Mouse (Mus musculus): ENCODE results near the gene Ankrd39. TPM values are rescaled to one million over a fixed set of nuclear protein-coding genes. Genes with fewer than 3 reads are reported as not detected.

The Ankrd39 gene
- polyA plus RNA-seq, 1 experiment from 2014 or later: 22.3 TPM

- Histone ChIP-seq H3K27ac (replicated peaks; ENCODE audit: low read depth, low read length) (peak within 1 kb of the TSS; percentile 98), H3K4me1 (ENCODE audit: control insufficient read depth, insufficient read depth, low read length) (peaks cover 28% of the 10 kb centered on the region), H3K27me3 (ENCODE audit: control insufficient read depth, insufficient read depth, low read length) (no peaks in the 10 kb centered on the region), H3K4me2 (ENCODE audit: low read length) (peak within 1 kb of the TSS; percentile 100), H3K4me3 (replicated peaks; ENCODE audit: low read depth, low read length) (peak within 1 kb of the TSS; percentile 99), H3K9me3 (ENCODE audit: control insufficient read depth, low read length) (no peaks in the 10 kb centered on the region), H3K9ac (replicated peaks; ENCODE audit: low read length) (peak within 1 kb of the TSS; percentile 99), H3K36me3 (ENCODE audit: control insufficient read depth, insufficient read depth, low read length) (peaks cover 21% of the 10 kb centered on the region)
- DNase-seq (peak; percentile 90), ATAC-seq (ENCODE audit: low FRiP score, low TSS enrichment) (peak; percentile 70)
- under 1% methylated on average over 68 of the region's 69 CpGs for WGBS
Observed at GRCm38 (mm10) chr1:36558031-36558993, 11.1 kb upstream of the Ankrd39 start, which contains the start of gene Sema4c. TSS of gene Sema4c (minus strand) at chr1:36558349.

GRCm38 (mm10) chr1:36557457-36558011 lies 10.3 kb upstream of the Ankrd39 start:
- Histone ChIP-seq H3K9me3 (ENCODE audit: control insufficient read depth, low read length) (no peaks in the 10 kb centered on the region), H3K4me3 (replicated peaks; ENCODE audit: low read depth, low read length) (peak overlapping the region; percentile 99), H3K36me3 (ENCODE audit: control insufficient read depth, insufficient read depth, low read length) (peaks cover 29% of the 10 kb centered on the region), H3K9ac (replicated peaks; ENCODE audit: low read length) (peak overlapping the region; percentile 99), H3K4me1 (ENCODE audit: control insufficient read depth, insufficient read depth, low read length) (peaks cover 28% of the 10 kb centered on the region), H3K4me2 (ENCODE audit: low read length) (peak overlapping the region; percentile 100), H3K27ac (replicated peaks; ENCODE audit: low read depth, low read length) (peak overlapping the region; percentile 98), H3K27me3 (ENCODE audit: control insufficient read depth, insufficient read depth, low read length) (no peaks in the 10 kb centered on the region)
- WGBS: under 1% methylated on average over 48 of the region's 48 CpGs
- DNase-seq (peak; percentile 84), ATAC-seq (ENCODE audit: low FRiP score, low TSS enrichment) (peak; percentile 57)

GRCm38 (mm10) chr1:36556553-36557456 lies 9.6 kb upstream of the Ankrd39 start:
- WGBS: under 1% methylated on average over 52 of the region's 52 CpGs
- ATAC-seq (ENCODE audit: low FRiP score, low TSS enrichment): peak; percentile 83
- H3K4me1 ChIP-seq (ENCODE audit: control insufficient read depth, insufficient read depth, low read length): peaks cover 28% of the 10 kb centered on the region
- H3K36me3 ChIP-seq (ENCODE audit: control insufficient read depth, insufficient read depth, low read length): peaks cover 36% of the 10 kb centered on the region
- peak; percentile 98 for DNase-seq
- peak overlapping the region; percentile 98 for H3K27ac ChIP-seq (replicated peaks; ENCODE audit: low read depth, low read length)
- no peaks in the 10 kb centered on the region for H3K27me3 ChIP-seq (ENCODE audit: control insufficient read depth, insufficient read depth, low read length)
- H3K4me2 ChIP-seq (ENCODE audit: low read length): peak overlapping the region; percentile 100
- H3K9ac ChIP-seq (replicated peaks; ENCODE audit: low read length): peak overlapping the region; percentile 99
- peak overlapping the region; percentile 99 for H3K4me3 ChIP-seq (replicated peaks; ENCODE audit: low read depth, low read length)
- H3K9me3 ChIP-seq (ENCODE audit: control insufficient read depth, low read length): no peaks in the 10 kb centered on the region

- Histone ChIP-seq H3K4me2 (ENCODE audit: low read length) (peak overlapping the region; percentile 100), H3K9ac (replicated peaks; ENCODE audit: low read length) (peak overlapping the region; percentile 99), H3K36me3 (ENCODE audit: control insufficient read depth, insufficient read depth, low read length) (peaks cover 45% of the 10 kb centered on the region), H3K4me3 (replicated peaks; ENCODE audit: low read depth, low read length) (peak overlapping the region; percentile 99), H3K4me1 (ENCODE audit: control insufficient read depth, insufficient read depth, low read length) (peaks cover 28% of the 10 kb centered on the region), H3K27me3 (ENCODE audit: control insufficient read depth, insufficient read depth, low read length) (no peaks in the 10 kb centered on the region), H3K9me3 (ENCODE audit: control insufficient read depth, low read length) (no peaks in the 10 kb centered on the region), H3K27ac (replicated peaks; ENCODE audit: low read depth, low read length) (peak overlapping the region; percentile 98)
- ATAC-seq (ENCODE audit: low FRiP score, low TSS enrichment) (no peak), DNase-seq (peak; percentile 44)
- WGBS: 2% methylated on average over 8 of the region's 8 CpGs
Observed at GRCm38 (mm10) chr1:36555798-36556395, 8.7 kb upstream of the Ankrd39 start.

GRCm38 (mm10) chr1:36554633-36555399 lies 7.6 kb upstream of the Ankrd39 start:
- ATAC-seq (ENCODE audit: low FRiP score, low TSS enrichment): no peak
- H3K27ac ChIP-seq (replicated peaks; ENCODE audit: low read depth, low read length): peak overlapping the region; percentile 98

GRCm38 (mm10) chr1:36552506-36552905 lies 5.3 kb upstream of the Ankrd39 start:
- peaks cover 72% of the 10 kb centered on the region for H3K36me3 ChIP-seq (ENCODE audit: control insufficient read depth, insufficient read depth, low read length)
- H3K27ac ChIP-seq (replicated peaks; ENCODE audit: low read depth, low read length): no peak overlapping the region
- H3K9ac ChIP-seq (replicated peaks; ENCODE audit: low read length): no peak overlapping the region
- DNase-seq (no peak), ATAC-seq (ENCODE audit: low FRiP score, low TSS enrichment) (no peak)
- no peaks in the 10 kb centered on the region for H3K27me3 ChIP-seq (ENCODE audit: control insufficient read depth, insufficient read depth, low read length)
- WGBS: 88% methylated on average over 16 of the region's 16 CpGs
- H3K4me3 ChIP-seq (replicated peaks; ENCODE audit: low read depth, low read length): no peak overlapping the region
- peaks cover 26% of the 10 kb centered on the region for H3K4me1 ChIP-seq (ENCODE audit: control insufficient read depth, insufficient read depth, low read length)
- no peak overlapping the region for H3K4me2 ChIP-seq (ENCODE audit: low read length)
- H3K9me3 ChIP-seq (ENCODE audit: control insufficient read depth, low read length): no peaks in the 10 kb centered on the region

More at GRCm38 (mm10) chr1:36554633-36555399, 7.6 kb upstream of the Ankrd39 start:
- no peaks in the 10 kb centered on the region for H3K9me3 ChIP-seq (ENCODE audit: control insufficient read depth, low read length)
- peaks cover 28% of the 10 kb centered on the region for H3K4me1 ChIP-seq (ENCODE audit: control insufficient read depth, insufficient read depth, low read length)
- WGBS: 74% methylated on average over 21 of the region's 21 CpGs
- H3K4me3 ChIP-seq (replicated peaks; ENCODE audit: low read depth, low read length): peak overlapping the region; percentile 99
- DNase-seq: no peak
- no peaks in the 10 kb centered on the region for H3K27me3 ChIP-seq (ENCODE audit: control insufficient read depth, insufficient read depth, low read length)
- peak overlapping the region; percentile 100 for H3K4me2 ChIP-seq (ENCODE audit: low read length)
- H3K36me3 ChIP-seq (ENCODE audit: control insufficient read depth, insufficient read depth, low read length): peaks cover 56% of the 10 kb centered on the region
- H3K9ac ChIP-seq (replicated peaks; ENCODE audit: low read length): peak overlapping the region; percentile 99

GRCm38 (mm10) chr1:36551904-36552303 lies 4.7 kb upstream of the Ankrd39 start:
- Histone ChIP-seq H3K4me3 (replicated peaks; ENCODE audit: low read depth, low read length) (no peak overlapping the region), H3K27ac (replicated peaks; ENCODE audit: low read depth, low read length) (no peak overlapping the region), H3K36me3 (ENCODE audit: control insufficient read depth, insufficient read depth, low read length) (peaks cover 72% of the 10 kb centered on the region), H3K27me3 (ENCODE audit: control insufficient read depth, insufficient read depth, low read length) (no peaks in the 10 kb centered on the region), H3K4me1 (ENCODE audit: control insufficient read depth, insufficient read depth, low read length) (peaks cover 28% of the 10 kb centered on the region), H3K9me3 (ENCODE audit: control insufficient read depth, low read length) (no peaks in the 10 kb centered on the region), H3K9ac (replicated peaks; ENCODE audit: low read length) (no peak overlapping the region), H3K4me2 (ENCODE audit: low read length) (no peak overlapping the region)
- DNase-seq: no peak
- WGBS: 89% methylated on average over 17 of the region's 17 CpGs
- ATAC-seq (ENCODE audit: low FRiP score, low TSS enrichment): no peak
